Mouse (Mus musculus) limb, embryonic 10.5 days (tissue): ENCODE measurements around the gene Oxct1. TPM values are rescaled to one million over a fixed set of nuclear protein-coding genes. Genes with fewer than 3 reads are reported as not detected.

Experiments
- DNase-seq: peaks from one replicate; pipeline ENCODE4 v3.0.0-alpha.2; 2017; ENCODE audit warnings: low spot score
- H3K27ac ChIP-seq: fragments of 300-500 bp; sonication (generic); 2 replicates; pipeline ENCODE4 v1.5.1; 2016; ENCODE audit warnings: mild to moderate bottlenecking
- H3K27me3 ChIP-seq: fragments of 300-500 bp; sonication (generic); 2 replicates; pipeline ENCODE4 v1.6.1; 2016; ENCODE audit warnings: low read depth, mild to moderate bottlenecking; ENCODE audit not compliant: poor library complexity, severe bottlenecking
- H3K36me3 ChIP-seq: fragments of 300-500 bp; sonication (generic); 2 replicates; pipeline ENCODE4 v1.6.1; 2016; ENCODE audit warnings: mild to moderate bottlenecking, moderate library complexity
- H3K4me1 ChIP-seq: fragments of 300-500 bp; sonication (generic); 2 replicates; pipeline ENCODE4 v1.6.1; 2016
- H3K4me3 ChIP-seq: fragments of 300-500 bp; sonication (generic); 2 replicates; pipeline ENCODE4 v1.5.1; 2016; ENCODE audit warnings: mild to moderate bottlenecking, moderate library complexity
- H3K9me3 ChIP-seq: fragments of 300-500 bp; sonication (generic); replicated peaks from 2 replicates; pipeline ENCODE4 v1.6.1; 2016; ENCODE audit warnings: mild to moderate bottlenecking
- WGBS: fragments of 180-500 bp; shearing (Covaris S2); methylation state at CpG from one replicate; pipeline ENCODE4 v1.1.7; 2016; 5-methylcytosine and 5-hydroxymethylcytosine counted together
- polyA plus RNA-seq: library from polyadenylated mRNA; unstranded; fragments of >200 nt; fragmentation: Nextera tagmentation; extraction: Ambion mirVana; gene quantifications from 2 replicates; pipeline ENCODE4 v1.2.1, GENCODE M21; 2016

The Oxct1 gene
- polyA plus RNA-seq, 1 experiment from 2014 or later = 116 TPM

- 89% methylated on average over 2 of the region's 2 CpGs for WGBS
- H3K36me3 ChIP-seq = no peaks in the 10 kb centered on the region
- no peaks in the 10 kb centered on the region for H3K9me3 ChIP-seq
- H3K4me1 ChIP-seq = no peaks in the 10 kb centered on the region
- no peak for DNase-seq
- H3K27me3 ChIP-seq = no peaks in the 10 kb centered on the region
- no peak overlapping the region for H3K27ac ChIP-seq
- no peak overlapping the region for H3K4me3 ChIP-seq
These were observed 141.8 kb downstream of the Oxct1 start for GRCm38 (mm10) chr15:4167946-4168345.

DNA sequence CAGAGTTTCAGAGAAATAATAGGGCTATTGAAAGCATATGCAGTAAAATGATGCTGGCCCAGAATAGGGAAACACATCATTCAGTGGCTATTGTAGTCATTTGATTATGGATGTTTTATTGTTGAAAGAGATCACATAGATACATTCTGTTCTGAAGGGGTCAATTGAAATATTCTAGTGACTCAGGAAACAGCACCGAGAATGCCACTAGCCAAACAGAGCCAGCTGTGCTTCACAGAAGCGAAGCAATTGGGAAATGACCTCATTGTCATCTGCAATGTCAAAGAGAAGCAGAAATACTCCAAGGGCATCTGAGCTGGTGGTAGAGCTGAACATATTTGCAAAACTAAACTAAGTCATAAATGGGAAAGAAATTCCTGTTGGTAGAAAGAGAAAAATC lies 145.4 kb downstream of the Oxct1 start:
- 89% methylated on average over 2 of the region's 2 CpGs for WGBS
- no peaks in the 10 kb centered on the region for H3K4me1 ChIP-seq
- H3K9me3 ChIP-seq = no peaks in the 10 kb centered on the region
- H3K4me3 ChIP-seq = no peak overlapping the region
- no peaks in the 10 kb centered on the region for H3K27me3 ChIP-seq
- no peak for DNase-seq
- no peak overlapping the region for H3K27ac ChIP-seq
- no peaks in the 10 kb centered on the region for H3K36me3 ChIP-seq

- H3K9me3 ChIP-seq = no peaks in the 10 kb centered on the region
- no peak overlapping the region for H3K27ac ChIP-seq
- H3K4me1 ChIP-seq = no peaks in the 10 kb centered on the region
- H3K4me3 ChIP-seq = no peak overlapping the region
- no peaks in the 10 kb centered on the region for H3K36me3 ChIP-seq
- DNase-seq = no peak
- H3K27me3 ChIP-seq = no peaks in the 10 kb centered on the region
These were observed 171.7 kb downstream of the Oxct1 start for GRCm38 (mm10) chr15:4197913-4198312.

Other genes with a start within 250 kb of the Oxct1 start
- 3.2 and 3.4 TPM in 2 replicates for gene Fbxo4, start 46.8 kb upstream of the Oxct1 start, polyA plus RNA-seq
- gene AW549877, start 30.6 kb upstream of the Oxct1 start, polyA plus RNA-seq = 26.5 and 32.8 TPM in 2 replicates